Mouse (Mus musculus): ENCODE measurements at regions not wholly inside any gene's neighbourhood (a gene's known extent, or its start where the extent isn't known, plus 50 kb on each side); places are given as distances from the start of the nearest gene placed in this dataset.

GRCm38 (mm10) chr15:31869673-31870417, 268.2 kb downstream of the Fam173b start:
- WGBS, result 22% methylated on average over 14 of the region's 14 CpGs
- TF ChIP-seq CTCF (IDR thresholded peaks at IDR 0.05) (no peak), EP300 (IDR thresholded peaks at IDR 0.05) (no peak)
- H3K4me2 ChIP-seq (replicated peaks; ENCODE audit: low read depth, low read length), result peak overlapping the region; percentile 19; the same call in 1 of the 2 replicates
- H3K4me3 ChIP-seq (ENCODE audit: low read depth, low read length), result no peak overlapping the region
- no peak overlapping the region for H3K9ac ChIP-seq (replicated peaks; ENCODE audit: low read depth)
- H3K9me3 ChIP-seq (ENCODE audit: low read length), result no peaks in the 10 kb centered on the region
- ATAC-seq, result peak; percentile 68
- no peak overlapping the region for H3K27ac ChIP-seq (ENCODE audit: low read length)
- H3K4me1 ChIP-seq (ENCODE audit: insufficient read depth, low read depth, low read length), result no peaks in the 10 kb centered on the region
- no peaks in the 10 kb centered on the region for H3K36me3 ChIP-seq (ENCODE audit: insufficient read depth, low read length)
- H3K27me3 ChIP-seq (replicated peaks; ENCODE audit: insufficient read depth, low read length), result no peaks in the 10 kb centered on the region
- DNase-seq (ENCODE audit: low spot score), result peak; percentile 8

DNA sequence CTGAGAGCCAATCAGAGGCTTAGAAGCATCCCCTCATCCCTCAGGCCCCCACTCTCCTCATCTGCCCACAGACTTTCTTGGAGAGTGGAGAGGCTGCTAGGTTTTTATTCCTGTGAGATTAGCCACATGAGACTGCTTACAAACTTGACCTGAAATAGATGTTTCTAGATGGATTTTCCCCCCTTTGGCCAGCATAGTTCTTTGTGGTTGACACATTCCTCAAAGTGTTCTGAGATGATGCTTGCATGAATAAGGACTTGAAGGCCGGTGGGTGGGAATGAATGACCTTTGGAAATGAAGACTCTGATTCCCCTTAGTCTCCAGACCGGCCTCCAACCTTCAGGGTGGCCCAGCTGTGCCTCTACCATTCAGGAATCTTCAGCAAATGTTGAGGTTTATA, 273.8 kb downstream of the Fam173b start:
- Histone ChIP-seq H3K9me3 (ENCODE audit: low read length) (no peaks in the 10 kb centered on the region), H3K27me3 (replicated peaks; ENCODE audit: insufficient read depth, low read length) (no peaks in the 10 kb centered on the region), H3K9ac (replicated peaks; ENCODE audit: low read depth) (no peak overlapping the region), H3K27ac (ENCODE audit: low read length) (no peak overlapping the region), H3K36me3 (ENCODE audit: insufficient read depth, low read length) (no peaks in the 10 kb centered on the region), H3K4me1 (ENCODE audit: insufficient read depth, low read depth, low read length) (no peaks in the 10 kb centered on the region), H3K4me2 (replicated peaks; ENCODE audit: low read depth, low read length) (no peak overlapping the region), H3K4me3 (ENCODE audit: low read depth, low read length) (no peak overlapping the region)
- 81% methylated on average over 2 of the region's 2 CpGs for WGBS
- DNase-seq (ENCODE audit: low spot score), result no peak
- TF ChIP-seq CTCF (IDR thresholded peaks at IDR 0.05) (no peak), EP300 (IDR thresholded peaks at IDR 0.05) (no peak)
- no peak for ATAC-seq

GRCm38 (mm10) chr15:31880479-31880878, 278.8 kb downstream of the Fam173b start:
- Histone ChIP-seq H3K4me2 (replicated peaks; ENCODE audit: low read depth, low read length) (no peak overlapping the region), H3K4me3 (ENCODE audit: low read depth, low read length) (no peak overlapping the region), H3K27me3 (replicated peaks; ENCODE audit: insufficient read depth, low read length) (no peaks in the 10 kb centered on the region), H3K36me3 (ENCODE audit: insufficient read depth, low read length) (no peaks in the 10 kb centered on the region), H3K9ac (replicated peaks; ENCODE audit: low read depth) (no peak overlapping the region), H3K9me3 (ENCODE audit: low read length) (no peaks in the 10 kb centered on the region), H3K27ac (ENCODE audit: low read length) (no peak overlapping the region), H3K4me1 (ENCODE audit: insufficient read depth, low read depth, low read length) (no peaks in the 10 kb centered on the region)
- 83% methylated on average over 9 of the region's 9 CpGs for WGBS
- DNase-seq (ENCODE audit: low spot score), result no peak
- ATAC-seq, result no peak
- TF ChIP-seq CTCF (IDR thresholded peaks at IDR 0.05) (no peak), EP300 (IDR thresholded peaks at IDR 0.05) (no peak)

GRCm38 (mm10) chr15:31882331-31882730, 280.7 kb downstream of the Fam173b start:
- 39% methylated on average over 5 of the region's 5 CpGs for WGBS
- Histone ChIP-seq H3K27me3 (replicated peaks; ENCODE audit: insufficient read depth, low read length) (no peaks in the 10 kb centered on the region), H3K27ac (ENCODE audit: low read length) (no peak overlapping the region), H3K9ac (replicated peaks; ENCODE audit: low read depth) (no peak overlapping the region), H3K4me3 (ENCODE audit: low read depth, low read length) (no peak overlapping the region), H3K4me1 (ENCODE audit: insufficient read depth, low read depth, low read length) (no peaks in the 10 kb centered on the region), H3K36me3 (ENCODE audit: insufficient read depth, low read length) (no peaks in the 10 kb centered on the region), H3K4me2 (replicated peaks; ENCODE audit: low read depth, low read length) (no peak overlapping the region), H3K9me3 (ENCODE audit: low read length) (no peaks in the 10 kb centered on the region)
- no peak for TF ChIP-seq EP300 (IDR thresholded peaks at IDR 0.05)
- TF ChIP-seq CTCF (IDR thresholded peaks at IDR 0.05), result no peak
- DNase-seq (ENCODE audit: low spot score), result peak; percentile 20
- ATAC-seq, result no peak

DNA sequence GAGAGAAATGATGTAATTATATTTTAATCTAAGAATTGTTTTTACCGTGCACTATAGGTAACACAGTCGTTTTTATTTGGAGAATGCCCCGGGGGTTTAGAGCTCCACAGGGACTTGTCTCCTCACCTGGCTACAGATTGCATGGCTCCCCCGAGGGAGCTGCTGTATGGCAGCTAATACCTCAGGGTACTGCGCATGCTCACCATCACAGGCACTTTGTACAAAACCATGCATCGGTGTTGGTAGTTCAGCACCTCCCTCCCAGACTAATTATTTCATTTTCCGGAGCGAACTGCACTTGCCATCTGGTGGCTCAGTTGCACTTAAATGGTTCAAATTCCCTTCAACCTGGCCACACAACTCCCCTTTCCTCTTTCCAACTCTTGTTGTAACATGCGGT, 281.9 kb downstream of the Fam173b start:
- Histone ChIP-seq H3K9me3 (ENCODE audit: low read length) (no peaks in the 10 kb centered on the region), H3K4me2 (replicated peaks; ENCODE audit: low read depth, low read length) (no peak overlapping the region), H3K9ac (replicated peaks; ENCODE audit: low read depth) (no peak overlapping the region), H3K27ac (ENCODE audit: low read length) (no peak overlapping the region), H3K36me3 (ENCODE audit: insufficient read depth, low read length) (no peaks in the 10 kb centered on the region), H3K4me3 (ENCODE audit: low read depth, low read length) (no peak overlapping the region), H3K4me1 (ENCODE audit: insufficient read depth, low read depth, low read length) (no peaks in the 10 kb centered on the region), H3K27me3 (replicated peaks; ENCODE audit: insufficient read depth, low read length) (no peaks in the 10 kb centered on the region)
- DNase-seq (ENCODE audit: low spot score) (no peak), ATAC-seq (no peak)
- 85% methylated on average over 9 of the region's 9 CpGs for WGBS
- no peak for TF ChIP-seq EP300 (IDR thresholded peaks at IDR 0.05)

GRCm38 (mm10) chr15:31898904-31899650, 278.0 kb upstream of the Tas2r119 start:
- no peak overlapping the region for H3K4me2 ChIP-seq (replicated peaks; ENCODE audit: low read depth, low read length)
- TF ChIP-seq EP300 (IDR thresholded peaks at IDR 0.05), result no peak
- TF ChIP-seq CTCF (IDR thresholded peaks at IDR 0.05), result no peak
- 69% methylated on average over 13 of the region's 13 CpGs for WGBS
- no peak overlapping the region for H3K9ac ChIP-seq (replicated peaks; ENCODE audit: low read depth)
- no peak overlapping the region for H3K27ac ChIP-seq (ENCODE audit: low read length)
- no peak overlapping the region for H3K4me3 ChIP-seq (ENCODE audit: low read depth, low read length)
- no peaks in the 10 kb centered on the region for H3K36me3 ChIP-seq (ENCODE audit: insufficient read depth, low read length)
- H3K27me3 ChIP-seq (replicated peaks; ENCODE audit: insufficient read depth, low read length), result no peaks in the 10 kb centered on the region
- no peak for DNase-seq (ENCODE audit: low spot score)
- H3K4me1 ChIP-seq (ENCODE audit: insufficient read depth, low read depth, low read length), result no peaks in the 10 kb centered on the region
- no peak for ATAC-seq
- no peaks in the 10 kb centered on the region for H3K9me3 ChIP-seq (ENCODE audit: low read length)

Measured in lung, postnatal 0 days (tissue).